Mouse (Mus musculus): ENCODE measurements around the gene Gm853.
A peak's percentile ranks its signal among the peaks of the same experiment; 100 is the strongest.

Gene Gm853

DNA sequence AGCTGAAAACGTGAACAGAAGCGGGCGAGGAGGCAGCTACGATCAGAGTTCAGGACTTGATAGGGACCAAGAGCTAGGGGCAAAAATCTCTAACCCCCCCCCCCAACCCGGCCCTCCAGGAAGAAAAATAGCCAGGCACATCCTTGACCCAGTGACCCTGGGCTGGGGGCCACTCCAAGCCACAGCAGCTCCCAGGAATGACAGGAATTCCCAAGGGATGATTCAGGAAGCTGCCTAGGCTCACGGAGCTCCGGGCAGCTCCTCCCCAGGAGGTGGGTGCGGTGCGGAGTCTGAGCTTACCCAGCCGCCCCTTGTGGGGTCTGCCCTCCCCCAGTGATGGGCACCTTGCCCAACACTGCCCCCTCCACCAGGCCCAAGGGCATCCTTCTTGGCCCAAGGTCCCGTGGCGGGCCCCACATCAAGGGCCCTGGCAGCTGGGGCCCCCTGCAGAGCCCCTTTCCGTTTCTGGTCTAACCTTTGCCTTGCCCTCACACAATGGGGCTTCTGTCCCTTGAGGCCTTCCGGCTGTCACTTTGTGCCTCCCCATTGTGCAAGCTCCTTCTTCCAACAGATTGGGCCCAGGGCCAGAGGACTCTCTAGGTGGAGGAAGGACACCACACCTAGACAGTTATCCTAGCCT is 47.0 kb downstream of the Gm853 start, which contains the start of gene Tinagl1:
TSS of gene Tinagl1 (minus strand) at position 51 of the 640 bp plus-strand sequence.
- DNase-seq (ENCODE audit: extremely low read depth, low read depth) = no peak

DNA sequence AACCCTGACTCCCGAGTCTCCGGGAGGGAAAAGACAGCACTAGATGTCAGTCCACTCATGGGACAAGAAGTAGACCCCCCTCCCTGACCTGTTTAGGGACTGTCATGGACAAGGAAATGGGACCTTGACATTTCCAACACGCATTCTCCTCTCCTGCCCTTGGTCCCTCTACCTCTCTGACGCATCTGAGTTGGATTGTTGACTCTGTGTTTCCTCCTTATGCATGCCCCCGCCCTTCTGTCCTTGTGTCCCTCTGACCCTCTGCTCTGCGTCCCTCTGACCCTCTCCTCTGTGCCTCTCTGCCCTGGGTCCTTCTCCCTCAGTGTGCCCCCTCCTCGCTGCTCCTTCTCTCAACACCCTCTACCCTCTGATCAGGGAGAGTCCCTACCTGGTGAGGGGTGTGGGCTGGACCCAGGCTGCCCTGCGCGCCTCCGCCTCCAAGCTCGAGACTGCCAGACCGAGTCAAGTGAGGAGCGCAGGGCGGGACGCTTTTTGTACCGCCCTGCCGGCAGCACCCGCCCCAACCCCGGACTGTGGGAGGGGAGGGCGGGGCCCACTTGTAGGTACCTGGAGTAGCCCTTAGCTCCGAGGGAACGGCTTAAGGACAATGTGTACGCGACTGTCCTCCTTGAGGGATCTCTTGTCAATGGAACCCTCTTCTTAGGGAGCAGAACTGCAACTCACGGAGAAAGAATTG is 47.7 kb downstream of the Gm853 start:
- DNase-seq (ENCODE audit: extremely low read depth, low read depth) = no peak

DNA sequence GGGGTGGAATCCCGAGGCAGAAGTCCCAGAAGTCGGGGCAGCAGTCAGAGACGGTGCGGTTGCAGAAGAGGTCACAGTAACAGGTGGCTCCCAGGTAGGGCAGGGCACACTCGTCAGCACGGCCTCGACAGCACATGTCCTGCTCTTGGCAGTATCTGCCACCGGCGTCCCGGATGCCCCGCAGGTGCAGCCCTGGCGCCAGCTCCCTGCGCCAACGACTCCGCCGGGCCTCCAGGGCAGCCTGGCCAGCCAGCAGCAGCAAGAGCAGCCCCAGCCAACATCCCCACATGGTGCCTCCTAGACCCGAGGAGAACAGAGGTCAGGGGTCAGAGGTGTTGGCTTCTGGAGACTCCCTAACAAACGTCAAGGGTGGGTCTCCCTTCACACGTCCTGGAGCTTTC is 48.3 kb downstream of the Gm853 start:
- no peak for DNase-seq (ENCODE audit: extremely low read depth, low read depth)

DNA sequence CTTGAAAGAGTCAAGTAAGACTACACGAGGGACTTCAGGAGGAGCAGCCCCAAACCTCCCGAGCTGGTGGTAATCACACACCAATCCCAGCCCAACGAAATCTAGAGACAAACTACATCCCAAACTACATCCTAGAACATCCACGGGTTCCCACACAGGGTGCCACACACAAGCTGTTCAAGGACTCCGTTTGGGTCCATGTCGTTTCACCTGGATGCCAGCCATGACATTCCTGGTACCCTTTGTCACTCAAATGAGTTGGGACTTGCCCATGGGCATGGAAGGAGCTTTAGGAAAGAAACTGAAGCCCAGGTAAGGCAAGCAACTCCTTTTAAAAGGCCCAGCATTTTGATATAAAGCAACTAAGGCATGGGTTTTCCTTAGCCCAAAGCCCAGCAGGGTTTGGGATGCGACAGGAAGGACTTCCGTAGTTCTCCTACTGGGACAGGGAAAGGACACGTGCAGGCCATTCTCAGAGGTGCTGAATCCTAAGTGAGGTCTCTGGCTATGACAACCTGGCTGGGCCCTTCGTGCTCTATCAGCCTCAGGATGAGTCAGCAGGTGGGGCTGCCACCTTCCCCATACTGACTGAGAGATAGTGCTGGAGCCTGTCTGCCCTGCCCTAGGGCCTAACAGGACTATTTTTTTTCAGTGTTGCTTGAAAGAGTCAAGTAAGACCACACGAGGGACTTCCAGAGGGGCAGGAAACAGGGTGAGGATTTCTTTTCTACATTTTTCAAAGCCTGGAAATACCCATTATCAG is 49.0 kb downstream of the Gm853 start:
- peak; percentile 51 for DNase-seq (ENCODE audit: extremely low read depth, low read depth)

DNA sequence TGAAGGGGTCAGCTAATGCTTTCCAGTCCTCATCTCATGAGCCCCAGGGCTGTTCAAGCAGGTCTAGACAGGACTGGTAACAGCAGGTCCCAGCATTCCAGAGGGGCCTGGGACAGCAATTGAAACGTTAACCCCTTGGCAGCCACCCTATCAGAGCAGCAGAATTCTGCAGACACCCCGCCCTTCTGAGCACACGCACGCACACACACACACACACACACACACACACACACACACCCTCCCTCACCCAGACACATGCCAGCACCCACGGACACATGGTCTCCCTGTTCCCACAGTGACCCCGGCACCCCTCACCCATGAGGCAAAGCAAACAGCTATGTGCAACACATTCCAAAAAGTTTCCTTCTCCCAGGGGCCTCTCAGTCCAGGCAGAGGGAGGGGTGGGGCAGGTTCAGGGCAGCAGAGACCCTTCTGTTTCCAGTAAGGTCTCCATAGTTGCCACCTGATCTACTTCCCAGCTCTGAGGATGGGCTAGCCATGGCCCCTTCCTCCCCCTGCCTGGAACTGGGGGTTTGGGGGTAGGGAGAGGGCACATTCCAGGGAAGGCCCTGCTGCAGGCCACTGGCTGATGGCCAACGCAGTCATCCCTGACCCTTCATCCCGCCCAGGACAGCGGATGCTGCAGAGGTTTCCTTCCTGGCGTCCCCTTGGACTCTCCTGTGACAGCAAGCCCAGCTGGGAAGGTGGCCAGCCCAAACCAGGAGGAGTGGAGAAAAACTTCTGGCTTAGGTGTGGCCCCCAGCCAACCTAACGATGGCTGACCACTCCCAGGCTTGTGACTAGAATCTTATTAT is 50.0 kb downstream of the Gm853 start:
- DNase-seq (ENCODE audit: extremely low read depth, low read depth) = no peak

DNA sequence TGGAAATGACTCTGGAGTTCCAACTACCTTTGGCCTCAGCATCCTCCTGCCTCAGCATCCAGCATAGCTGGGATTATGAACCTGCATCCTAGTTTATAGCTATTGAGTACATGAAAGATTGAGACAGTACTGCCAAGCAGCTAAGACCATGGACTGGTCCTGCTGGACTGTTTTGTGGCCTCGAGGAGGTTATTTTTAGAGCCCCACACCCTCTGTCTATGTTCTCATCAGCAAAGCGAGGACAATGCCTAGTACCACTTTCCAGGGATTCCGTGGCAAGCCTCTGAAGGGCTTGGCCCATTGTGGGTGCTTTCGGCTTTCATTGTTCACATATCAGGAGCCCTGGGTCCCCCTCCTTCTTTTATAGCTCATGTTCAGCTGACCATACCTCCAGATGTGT is 51.8 kb downstream of the Gm853 start:
- DNase-seq (ENCODE audit: extremely low read depth, low read depth) = no peak

DNA sequence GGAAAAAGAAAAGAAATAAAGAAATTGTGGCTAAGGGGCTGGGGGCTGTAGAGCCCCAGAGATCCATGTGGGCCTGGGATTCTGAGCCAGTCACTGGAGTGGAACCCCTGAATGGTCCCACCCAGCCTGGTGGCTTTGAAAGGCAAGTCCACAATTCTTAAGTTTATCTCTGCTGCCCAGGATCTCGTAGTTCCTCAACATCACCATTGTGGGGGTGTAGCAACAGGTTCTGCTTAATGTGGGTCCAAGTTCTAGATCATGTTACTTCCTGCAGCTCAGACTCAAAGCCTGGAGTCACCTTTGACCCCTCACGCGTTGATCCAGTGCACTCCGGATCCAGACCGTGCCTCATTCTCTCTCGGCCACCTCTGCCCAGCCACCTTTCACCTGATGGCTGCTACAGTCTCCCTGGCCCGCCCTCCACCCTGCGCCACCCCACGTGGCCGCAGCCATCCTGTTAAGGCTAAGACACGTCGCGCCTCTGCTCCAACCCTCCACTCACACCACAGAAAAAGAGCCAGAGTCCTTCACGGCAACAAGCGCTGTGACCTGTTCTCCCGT is 52.7 kb downstream of the Gm853 start:
- peak; percentile 57 for DNase-seq (ENCODE audit: extremely low read depth, low read depth)

DNA sequence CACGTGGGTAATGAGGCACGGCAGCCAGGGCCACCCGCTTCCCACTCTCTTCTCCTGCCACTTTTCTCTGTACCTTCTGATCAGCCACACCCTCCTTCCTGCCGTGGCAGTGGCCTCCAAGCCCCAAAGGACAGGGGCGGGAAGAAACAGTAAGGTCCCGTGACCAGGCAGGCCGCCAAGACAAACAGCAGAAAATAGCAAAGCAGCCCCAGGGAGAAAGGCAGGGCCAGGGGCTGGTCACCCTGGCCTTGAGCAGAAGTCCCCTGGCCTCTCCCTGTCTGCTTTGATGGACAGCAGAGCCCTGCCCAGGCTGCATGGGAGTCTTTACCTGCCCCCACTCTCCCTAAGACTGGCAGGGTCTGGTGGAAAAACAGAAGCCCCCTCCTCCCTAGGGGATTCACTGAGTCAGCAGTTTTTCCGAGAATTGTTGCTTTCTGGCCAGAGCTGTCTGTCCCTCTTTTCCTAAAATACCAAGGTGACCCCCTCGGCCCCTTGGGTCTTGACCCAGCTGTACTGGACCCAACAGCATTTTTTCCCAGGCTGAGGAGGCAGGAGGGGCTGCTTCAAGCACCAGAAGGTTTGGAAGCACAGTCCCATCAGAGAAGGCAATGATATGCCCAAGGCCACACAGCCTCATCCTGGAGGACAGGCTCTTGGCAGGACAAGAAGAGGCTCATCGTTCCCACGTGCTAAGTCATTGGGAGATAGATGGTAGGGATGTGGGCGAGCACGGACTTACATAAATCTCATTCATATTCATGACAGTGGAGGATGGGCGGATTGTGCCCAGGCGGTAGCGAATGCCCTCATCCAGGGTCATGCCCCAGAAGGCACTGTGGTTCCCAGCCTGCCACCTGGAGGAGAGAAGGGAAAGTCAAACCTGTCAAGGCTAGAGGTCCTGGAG is 53.7 kb downstream of the Gm853 start:
- DNase-seq (ENCODE audit: extremely low read depth, low read depth) = peak; percentile 37

DNA sequence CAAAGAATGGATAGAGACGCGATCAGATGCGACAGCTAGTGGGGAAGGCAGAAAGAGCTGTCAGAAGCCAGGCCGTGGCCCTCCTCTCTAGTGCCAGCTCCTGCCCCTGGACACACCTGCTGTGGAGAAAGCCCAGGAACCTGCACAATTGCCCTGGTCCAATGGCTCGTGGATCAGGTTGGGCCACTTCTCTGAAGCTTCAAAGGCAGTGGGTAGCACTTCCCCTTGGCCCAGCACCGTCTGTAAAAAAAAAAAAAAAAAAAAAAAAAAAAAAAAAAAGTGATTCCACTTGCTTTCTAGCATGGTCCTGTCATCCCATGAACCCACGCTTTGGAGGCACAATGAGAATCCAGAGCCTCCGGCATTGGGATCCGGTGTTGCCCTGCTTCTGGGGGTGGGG is 54.4 kb downstream of the Gm853 start:
- no peak for DNase-seq (ENCODE audit: extremely low read depth, low read depth)

DNA sequence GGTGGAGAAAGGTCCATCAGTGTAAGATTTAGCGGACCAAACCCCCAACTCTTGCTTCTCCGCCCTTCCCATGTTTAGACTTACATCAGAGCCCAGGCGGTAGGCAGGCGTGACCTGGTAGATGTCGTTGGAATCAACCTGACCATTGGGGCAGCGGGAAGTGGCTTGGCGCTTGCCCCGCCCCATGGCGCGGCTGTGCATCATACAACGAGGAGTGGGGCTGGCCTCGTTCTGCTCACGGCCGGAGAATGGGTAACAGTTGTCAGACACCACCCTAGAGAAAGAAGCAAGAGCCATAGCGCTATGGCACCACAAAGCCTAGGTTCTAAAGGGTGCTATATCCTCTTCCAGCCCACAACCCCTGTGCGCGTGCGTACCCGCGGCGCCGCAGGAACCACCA is 54.9 kb downstream of the Gm853 start:
- no peak for DNase-seq (ENCODE audit: extremely low read depth, low read depth)

DNA sequence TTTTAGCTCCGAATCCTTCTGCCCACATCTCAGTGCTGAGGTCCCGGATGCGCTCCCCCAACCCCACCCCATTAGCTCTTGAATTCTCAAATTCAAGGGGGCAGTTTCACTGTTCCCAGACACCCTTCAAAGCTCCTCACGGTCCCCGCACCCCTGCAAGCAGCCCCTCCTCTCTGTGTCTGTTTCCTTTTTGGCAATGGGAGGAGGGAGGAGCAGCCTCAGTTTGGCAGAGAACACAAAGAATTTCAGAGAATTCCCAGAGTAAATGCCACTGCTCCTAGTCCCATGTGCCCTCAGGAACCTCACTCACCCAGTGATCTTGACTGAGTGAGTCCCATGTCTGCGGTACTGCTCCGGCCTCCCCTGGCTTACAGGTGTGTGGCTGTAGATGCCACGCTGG is 55.6 kb downstream of the Gm853 start:
- no peak for DNase-seq (ENCODE audit: extremely low read depth, low read depth)

DNA sequence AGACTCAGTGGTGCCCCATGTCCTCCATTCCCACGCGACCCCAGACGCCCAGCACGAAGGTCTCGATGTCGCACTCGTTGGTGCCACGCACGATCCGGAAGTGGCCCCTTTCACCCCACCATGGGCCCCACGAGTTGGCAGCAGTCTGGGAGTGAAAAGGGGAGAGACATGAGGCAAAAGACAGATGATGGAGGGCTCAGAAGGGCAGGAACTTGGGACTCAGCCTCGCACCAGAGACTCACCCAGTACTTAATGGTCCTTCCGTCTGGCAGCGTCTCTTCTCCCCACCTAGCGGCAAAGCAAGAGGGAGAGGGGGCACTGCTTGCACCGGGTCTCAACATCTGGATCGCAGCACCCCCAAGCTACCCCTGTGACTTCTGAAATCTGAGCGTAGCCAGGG is 56.1 kb downstream of the Gm853 start:
- no peak for DNase-seq (ENCODE audit: extremely low read depth, low read depth)

DNA sequence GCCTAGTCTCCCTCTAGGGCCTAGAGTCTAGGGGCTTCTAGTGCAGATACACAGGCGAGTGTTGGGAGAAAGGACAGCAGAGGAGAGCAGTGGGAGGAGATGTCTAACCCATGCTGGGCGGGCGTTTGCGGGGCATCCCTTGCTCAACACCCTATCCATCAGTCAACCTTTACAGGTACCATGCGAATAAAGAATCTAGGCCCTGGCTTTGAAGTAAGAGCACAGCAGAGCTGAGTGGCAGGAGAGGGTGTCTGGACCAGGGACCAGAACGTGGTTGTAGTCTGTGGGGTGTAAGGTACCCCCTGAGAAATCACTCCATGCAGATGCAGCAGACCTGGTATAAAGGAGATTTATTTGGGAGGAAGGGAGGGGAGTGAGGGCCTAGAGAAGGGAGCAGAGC is 58.1 kb downstream of the Gm853 start:
- no peak for DNase-seq (ENCODE audit: extremely low read depth, low read depth)

DNA sequence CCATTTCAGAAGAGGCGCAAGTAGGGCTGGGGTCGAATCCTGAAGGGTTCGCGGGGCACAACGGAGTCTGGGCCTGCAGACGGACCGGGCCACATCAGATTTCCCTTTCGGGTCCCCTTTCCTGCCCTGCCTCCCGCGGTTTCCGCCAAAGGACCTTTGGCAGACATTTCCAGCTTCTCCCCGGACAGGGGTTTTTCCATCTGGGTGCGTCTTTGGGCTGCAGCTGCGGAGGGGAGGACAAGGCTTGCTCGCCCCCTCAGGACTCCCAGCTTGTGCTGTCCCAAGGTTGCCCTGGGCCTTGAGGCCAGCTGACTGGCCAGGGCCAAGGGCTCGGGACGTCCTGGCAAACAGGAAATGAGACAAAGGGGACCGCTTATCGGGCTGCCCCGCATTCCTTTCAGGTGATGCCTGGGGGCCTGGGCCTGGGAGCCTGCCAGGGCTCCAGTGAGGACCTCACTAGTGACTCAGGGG is 58.8 kb downstream of the Gm853 start:
- no peak for DNase-seq (ENCODE audit: extremely low read depth, low read depth)

DNA sequence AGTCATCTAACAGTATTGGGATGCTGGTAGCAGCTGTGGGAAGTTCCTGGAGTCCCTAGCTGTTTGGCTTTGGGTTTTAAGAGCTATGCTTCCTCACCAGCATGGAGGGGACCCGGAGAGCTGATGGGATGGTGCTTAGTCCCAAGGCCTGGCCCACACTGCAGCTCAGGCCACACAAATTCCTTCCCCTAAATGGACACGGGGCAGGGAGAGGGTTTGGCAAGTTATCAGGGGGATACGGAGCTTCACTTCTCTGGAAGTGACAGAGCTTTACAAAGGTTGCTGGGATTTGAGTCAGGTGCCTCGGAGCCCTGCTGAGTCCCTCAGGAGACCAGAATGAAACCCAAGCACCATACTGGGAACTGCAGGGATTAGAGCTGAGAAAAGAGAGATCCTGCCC is 60.9 kb downstream of the Gm853 start:
- DNase-seq (ENCODE audit: extremely low read depth, low read depth) = no peak
